Mouse (Mus musculus) limb, embryonic 12.5 days (tissue): ENCODE measurements at regions not wholly inside any gene's neighbourhood (a gene's known extent, or its start where the extent isn't known, plus 50 kb on each side); places are given as distances from the start of the nearest gene placed in this dataset.

ENCODE experiments used
- ATAC-seq: fragments of 200-750 bp; cut with Nextera tagmentation; 2 replicates; pipeline ENCODE4 v1.8.0; 2017; ENCODE audit warnings: low read depth, moderate TSS enrichment; ENCODE audit not compliant: insufficient number of reproducible peaks, insufficient read depth, low FRiP score, low TSS enrichment
- H3K27ac ChIP-seq: fragments of 300-500 bp; sonication (generic); 2 replicates; pipeline ENCODE4 v1.5.1; 2016; ENCODE audit warnings: mild to moderate bottlenecking, moderate library complexity
- H3K27me3 ChIP-seq: fragments of 300-500 bp; sonication (generic); 2 replicates; pipeline ENCODE4 v1.6.1; 2016; ENCODE audit warnings: mild to moderate bottlenecking, moderate library complexity
- H3K36me3 ChIP-seq: fragments of 300-500 bp; sonication (generic); 2 replicates; pipeline ENCODE4 v1.6.1; 2016; ENCODE audit warnings: mild to moderate bottlenecking, moderate library complexity
- H3K4me1 ChIP-seq: fragments of 300-500 bp; sonication (generic); replicated peaks from 2 replicates; pipeline ENCODE4 v1.6.1; 2016
- H3K4me2 ChIP-seq: fragments of 300-500 bp; sonication (generic); 2 replicates; pipeline ENCODE4 v1.6.1; 2016; ENCODE audit warnings: mild to moderate bottlenecking, moderate library complexity
- H3K4me3 ChIP-seq: fragments of 300-500 bp; sonication (generic); replicated peaks from 2 replicates; pipeline ENCODE4 v1.5.1; 2016; ENCODE audit warnings: mild to moderate bottlenecking
- H3K9ac ChIP-seq: fragments of 300-500 bp; sonication (generic); replicated peaks from 2 replicates; pipeline ENCODE4 v1.6.1; 2016; ENCODE audit warnings: mild to moderate bottlenecking, moderate library complexity
- H3K9me3 ChIP-seq: fragments of 300-500 bp; sonication (generic); 2 replicates; pipeline ENCODE4 v1.6.1; 2016; ENCODE audit warnings: mild to moderate bottlenecking, moderate library complexity
- WGBS: fragments of 180-500 bp; shearing (Covaris S2); methylation state at CpG from one replicate; pipeline ENCODE4 v1.1.7; 2016; 5-methylcytosine and 5-hydroxymethylcytosine counted together

DNA sequence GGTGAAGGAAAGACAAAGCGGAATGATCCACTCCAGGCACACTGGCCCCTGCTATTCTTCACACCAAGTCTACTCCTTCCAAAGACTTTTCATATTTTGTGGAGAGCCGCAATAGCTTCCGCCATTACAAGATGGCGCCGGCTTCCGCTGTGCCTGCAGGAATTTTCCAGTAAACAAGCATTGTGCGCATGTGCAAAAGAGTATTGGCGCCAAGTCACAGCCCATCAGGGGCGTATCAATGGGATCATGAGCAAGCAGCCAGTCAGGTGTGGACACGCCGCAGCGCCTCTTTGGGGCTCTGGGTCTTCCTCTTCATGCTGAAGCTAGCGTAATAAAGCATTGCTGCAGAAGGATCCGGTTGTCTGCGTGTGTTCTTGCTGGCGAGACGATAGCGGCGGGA, 348.0 kb downstream of the Rwdd3 start:
- H3K4me1 ChIP-seq = no peaks in the 10 kb centered on the region
- 94% methylated on average over 19 of the region's 19 CpGs for WGBS
- no peak overlapping the region for H3K4me2 ChIP-seq
- no peak overlapping the region for H3K27ac ChIP-seq
- no peaks in the 10 kb centered on the region for H3K9me3 ChIP-seq
- no peaks in the 10 kb centered on the region for H3K36me3 ChIP-seq
- no peak overlapping the region for H3K9ac ChIP-seq
- H3K27me3 ChIP-seq = no peaks in the 10 kb centered on the region
- no peak for ATAC-seq
- H3K4me3 ChIP-seq = no peak overlapping the region

DNA sequence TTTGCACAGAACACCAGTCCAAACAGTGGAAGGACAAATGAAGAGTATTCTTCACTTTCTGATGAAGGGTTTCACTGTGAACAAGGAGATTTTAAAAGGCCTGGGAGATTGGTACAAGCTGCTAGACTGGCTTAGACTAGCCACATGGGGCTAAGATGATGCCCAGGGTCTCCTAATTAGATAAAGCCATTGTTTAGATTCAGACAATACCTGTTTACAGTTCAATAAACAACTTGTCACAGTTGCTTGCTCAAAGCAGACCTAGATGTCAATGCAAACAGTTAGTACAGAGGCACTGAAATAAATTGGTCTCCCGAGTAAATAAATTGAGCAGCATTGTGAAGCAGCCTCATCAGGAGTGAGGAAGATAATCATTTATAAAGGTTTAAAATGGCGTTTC, 359.6 kb downstream of the Rwdd3 start:
- Histone ChIP-seq H3K4me2 (no peak overlapping the region), H3K4me3 (no peak overlapping the region), H3K27me3 (no peaks in the 10 kb centered on the region), H3K9me3 (no peaks in the 10 kb centered on the region), H3K4me1 (no peaks in the 10 kb centered on the region), H3K27ac (no peak overlapping the region), H3K9ac (no peak overlapping the region), H3K36me3 (no peaks in the 10 kb centered on the region)
- 55% methylated on average over 2 of the region's 2 CpGs for WGBS
- no peak for ATAC-seq

DNA sequence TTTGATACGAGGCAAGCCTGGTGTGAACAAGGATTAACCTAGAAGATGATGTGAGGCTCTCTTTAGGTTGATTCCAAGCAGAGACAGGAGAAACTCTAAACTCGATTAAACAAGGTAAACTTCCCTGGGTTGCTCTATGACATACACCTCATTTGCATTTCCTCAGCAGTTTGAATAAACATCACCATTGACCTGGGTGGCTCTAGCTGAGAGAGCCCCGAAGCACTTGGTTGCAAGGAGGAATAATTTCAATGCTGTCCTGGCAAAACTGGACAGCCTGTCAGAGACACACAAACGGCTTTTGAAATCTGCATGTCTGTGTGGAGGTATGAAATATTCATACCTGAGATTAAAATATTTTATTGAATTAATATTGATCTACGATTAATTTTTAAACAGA, 361.0 kb downstream of the Rwdd3 start:
- Histone ChIP-seq H3K27me3 (no peaks in the 10 kb centered on the region), H3K9me3 (no peaks in the 10 kb centered on the region), H3K4me3 (no peak overlapping the region), H3K36me3 (no peaks in the 10 kb centered on the region), H3K27ac (no peak overlapping the region), H3K9ac (no peak overlapping the region), H3K4me2 (no peak overlapping the region), H3K4me1 (no peaks in the 10 kb centered on the region)
- 77% methylated on average over 5 of the region's 5 CpGs for whole genome bisulfite sequencing
- ATAC-seq = no peak

DNA sequence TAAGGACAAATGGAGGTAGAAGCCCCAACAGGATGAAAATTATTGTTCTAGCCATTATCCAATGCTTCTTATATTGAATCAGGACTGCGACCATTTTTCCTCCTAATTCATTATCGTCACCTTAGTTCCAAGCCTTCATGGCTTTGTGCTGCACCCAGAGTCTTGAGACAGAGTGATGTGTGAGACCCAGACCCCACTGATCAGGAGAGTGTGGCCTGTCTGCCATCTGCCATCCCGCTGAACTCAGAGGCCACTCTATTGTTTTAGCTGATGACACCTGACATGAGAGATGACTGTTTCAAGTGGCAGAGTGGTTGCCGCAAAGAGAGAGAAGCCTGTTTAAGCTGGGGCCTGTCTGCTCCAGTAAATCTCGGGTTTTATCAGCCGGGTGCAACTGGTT, 361.4 kb downstream of the Rwdd3 start:
- no peak for ATAC-seq
- H3K36me3 ChIP-seq = no peaks in the 10 kb centered on the region
- H3K4me2 ChIP-seq = no peak overlapping the region
- H3K9ac ChIP-seq = no peak overlapping the region
- no peaks in the 10 kb centered on the region for H3K4me1 ChIP-seq
- no peaks in the 10 kb centered on the region for H3K27me3 ChIP-seq
- H3K4me3 ChIP-seq = no peak overlapping the region
- no peaks in the 10 kb centered on the region for H3K9me3 ChIP-seq
- H3K27ac ChIP-seq = no peak overlapping the region
- WGBS = 55% methylated on average over 6 of the region's 6 CpGs

DNA sequence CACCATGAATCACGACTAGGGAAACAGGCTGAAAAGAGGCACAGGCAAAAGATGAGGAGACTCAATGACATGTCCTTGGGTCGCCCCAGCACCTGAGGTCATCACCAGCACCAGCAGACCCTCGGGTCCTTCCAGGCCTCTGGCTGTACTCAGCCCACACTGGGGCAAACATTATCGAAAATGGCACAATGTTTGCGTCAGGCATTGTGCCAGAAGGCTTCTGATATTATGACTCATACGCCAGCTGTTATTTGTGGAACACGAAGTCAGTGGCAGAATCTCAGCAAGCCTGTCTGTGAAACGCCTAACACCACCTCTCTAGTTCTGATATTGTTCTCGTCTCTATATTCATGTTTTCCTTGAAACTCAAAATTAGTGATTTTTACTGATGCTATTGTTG, 384.8 kb downstream of the Rwdd3 start:
- no peak overlapping the region for H3K9ac ChIP-seq
- no peaks in the 10 kb centered on the region for H3K36me3 ChIP-seq
- ATAC-seq = no peak
- H3K4me2 ChIP-seq = no peak overlapping the region
- WGBS = 90% methylated on average over 9 of the region's 9 CpGs
- no peaks in the 10 kb centered on the region for H3K4me1 ChIP-seq
- no peak overlapping the region for H3K4me3 ChIP-seq
- H3K27me3 ChIP-seq = no peaks in the 10 kb centered on the region
- no peaks in the 10 kb centered on the region for H3K9me3 ChIP-seq
- no peak overlapping the region for H3K27ac ChIP-seq

DNA sequence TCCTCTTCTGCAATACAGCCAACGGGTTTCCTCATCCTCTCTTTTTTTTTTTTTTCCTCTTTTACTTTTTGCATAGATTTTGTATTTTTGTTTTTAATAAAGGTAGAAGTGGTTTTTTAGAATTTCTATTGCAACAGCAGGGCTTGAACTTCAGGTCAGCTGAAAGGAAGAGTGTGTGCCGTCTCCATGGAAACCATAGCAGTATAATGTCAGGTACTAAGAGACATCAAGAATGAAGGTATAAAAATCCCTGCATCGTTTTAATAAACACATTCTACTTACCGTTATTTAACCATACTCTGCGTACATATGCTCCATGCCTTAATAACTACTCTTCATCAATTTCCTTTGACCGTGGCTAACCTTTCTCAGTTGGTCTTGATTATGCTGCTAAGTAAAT, 390.0 kb downstream of the Rwdd3 start:
- Histone ChIP-seq H3K27ac (no peak overlapping the region), H3K4me1 (no peaks in the 10 kb centered on the region), H3K36me3 (no peaks in the 10 kb centered on the region), H3K4me2 (no peak overlapping the region), H3K9ac (no peak overlapping the region), H3K9me3 (no peaks in the 10 kb centered on the region), H3K27me3 (no peaks in the 10 kb centered on the region), H3K4me3 (no peak overlapping the region)
- WGBS = 71% methylated on average over 6 of the region's 6 CpGs
- ATAC-seq = no peak

DNA sequence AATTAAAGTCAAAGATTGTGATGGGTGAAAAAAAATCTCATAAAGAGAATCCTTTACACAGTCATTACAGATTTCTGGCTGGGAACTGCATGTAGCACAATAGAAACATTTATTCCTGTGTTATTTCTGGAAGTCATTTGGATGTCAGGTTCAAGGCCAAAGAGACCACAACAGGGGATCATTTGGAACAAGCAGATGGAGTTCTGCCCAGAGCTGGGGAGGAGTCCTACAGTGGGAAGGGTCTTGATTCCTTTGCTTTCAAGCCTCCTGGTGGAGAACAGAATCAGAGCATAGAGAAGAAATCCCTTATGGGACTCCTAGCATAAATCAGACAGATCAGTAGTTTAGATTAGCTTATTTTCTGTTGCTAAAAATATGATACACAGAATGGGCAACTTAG, 392.4 kb downstream of the Rwdd3 start:
- no peak for ATAC-seq
- no peaks in the 10 kb centered on the region for H3K9me3 ChIP-seq
- H3K4me2 ChIP-seq = no peak overlapping the region
- no peak overlapping the region for H3K27ac ChIP-seq
- no peak overlapping the region for H3K4me3 ChIP-seq
- no peaks in the 10 kb centered on the region for H3K36me3 ChIP-seq
- no peak overlapping the region for H3K9ac ChIP-seq
- no peaks in the 10 kb centered on the region for H3K4me1 ChIP-seq
- H3K27me3 ChIP-seq = no peaks in the 10 kb centered on the region

DNA sequence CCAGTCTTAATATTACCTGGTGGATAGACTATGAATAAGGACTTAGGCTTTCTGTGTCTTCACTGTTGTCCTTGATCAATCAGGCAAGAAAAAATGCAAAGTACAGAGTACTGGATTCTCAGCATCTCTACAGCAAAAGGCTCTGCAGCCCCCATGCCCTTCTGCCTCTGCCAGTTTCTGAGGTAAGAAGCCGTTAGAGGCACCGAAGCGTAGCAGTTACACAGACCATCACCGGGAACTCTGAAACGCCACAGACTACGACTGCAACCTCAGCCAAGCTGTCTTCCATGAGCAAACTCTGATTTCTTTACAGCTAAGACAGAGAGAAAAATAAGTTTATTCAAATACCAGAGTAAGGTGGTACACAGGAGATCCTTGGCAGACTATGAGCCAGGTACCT, 396.5 kb downstream of the Rwdd3 start:
- no peaks in the 10 kb centered on the region for H3K9me3 ChIP-seq
- H3K4me2 ChIP-seq = no peak overlapping the region
- no peak overlapping the region for H3K9ac ChIP-seq
- no peaks in the 10 kb centered on the region for H3K36me3 ChIP-seq
- H3K27ac ChIP-seq = no peak overlapping the region
- no peaks in the 10 kb centered on the region for H3K4me1 ChIP-seq
- ATAC-seq = no peak
- no peaks in the 10 kb centered on the region for H3K27me3 ChIP-seq
- 86% methylated on average over 6 of the region's 6 CpGs for WGBS
- H3K4me3 ChIP-seq = no peak overlapping the region

DNA sequence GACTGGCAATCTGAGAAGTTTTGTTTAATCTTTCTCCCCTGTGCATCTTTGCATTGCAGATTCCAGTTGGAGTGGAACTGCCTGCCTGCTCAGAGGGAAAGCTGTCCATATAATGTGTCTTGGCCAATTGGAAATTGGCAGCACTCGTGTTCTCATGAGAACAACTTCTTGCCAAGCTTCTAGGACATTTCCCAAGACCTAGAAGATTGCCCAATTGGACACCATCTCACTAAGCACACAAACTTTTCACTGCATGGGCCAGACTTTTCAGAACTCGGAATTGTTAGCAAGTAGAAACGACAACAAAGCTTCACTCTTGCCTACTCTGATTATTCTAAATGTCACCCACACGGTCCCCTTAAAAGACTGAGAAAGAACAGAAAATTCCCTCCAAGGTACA, 409.8 kb downstream of the Rwdd3 start:
- no peaks in the 10 kb centered on the region for H3K9me3 ChIP-seq
- ATAC-seq = no peak
- no peak overlapping the region for H3K4me2 ChIP-seq
- no peaks in the 10 kb centered on the region for H3K36me3 ChIP-seq
- H3K27me3 ChIP-seq = no peaks in the 10 kb centered on the region
- no peak overlapping the region for H3K9ac ChIP-seq
- H3K4me3 ChIP-seq = no peak overlapping the region
- H3K4me1 ChIP-seq = no peaks in the 10 kb centered on the region
- WGBS = 83% methylated on average over 4 of the region's 4 CpGs
- H3K27ac ChIP-seq = no peak overlapping the region

DNA sequence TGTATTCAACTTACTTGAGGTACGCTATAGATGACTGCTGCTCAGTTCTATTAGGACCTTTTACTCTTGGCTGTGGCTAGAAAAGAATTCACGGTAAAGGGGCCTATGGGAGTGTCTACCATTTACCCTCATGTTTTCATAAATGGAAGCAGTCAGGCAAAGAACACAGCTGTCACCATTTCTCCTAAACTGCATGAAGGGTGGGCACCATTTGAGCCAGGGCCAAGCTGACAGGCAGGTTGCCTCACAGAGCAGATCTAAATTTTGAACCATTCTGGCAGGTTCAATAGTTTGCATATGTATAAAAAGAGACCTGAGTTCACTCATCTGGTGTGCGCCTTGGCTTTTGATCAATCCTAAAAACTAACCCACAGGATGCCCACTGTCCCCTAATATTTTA, 410.3 kb downstream of the Rwdd3 start:
- Histone ChIP-seq H3K4me1 (no peaks in the 10 kb centered on the region), H3K27me3 (no peaks in the 10 kb centered on the region), H3K27ac (no peak overlapping the region), H3K9ac (no peak overlapping the region), H3K9me3 (no peaks in the 10 kb centered on the region), H3K4me3 (no peak overlapping the region), H3K4me2 (no peak overlapping the region), H3K36me3 (no peaks in the 10 kb centered on the region)
- 90% methylated on average over 3 of the region's 3 CpGs for WGBS
- no peak for ATAC-seq

DNA sequence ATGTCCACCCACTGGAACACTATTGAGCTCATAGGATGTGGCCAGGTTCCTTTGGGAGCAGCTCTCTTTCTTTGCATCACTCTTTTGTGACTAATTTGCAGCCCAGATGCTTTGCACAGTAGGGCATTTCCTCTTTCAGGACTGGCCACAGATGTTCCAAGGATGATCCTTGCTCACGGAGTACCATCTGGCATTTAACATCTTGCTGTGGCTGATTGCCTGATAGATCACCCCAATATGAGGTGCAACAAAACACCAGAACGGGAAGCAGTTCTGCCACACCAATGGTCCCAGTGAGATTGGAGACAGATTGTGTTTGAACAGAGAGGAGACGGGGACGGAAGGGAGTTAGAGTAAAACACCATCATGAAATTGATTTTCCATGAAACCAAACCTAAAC, 423.0 kb downstream of the Rwdd3 start:
- 56% methylated on average over 4 of the region's 4 CpGs for WGBS
- no peaks in the 10 kb centered on the region for H3K4me1 ChIP-seq

DNA sequence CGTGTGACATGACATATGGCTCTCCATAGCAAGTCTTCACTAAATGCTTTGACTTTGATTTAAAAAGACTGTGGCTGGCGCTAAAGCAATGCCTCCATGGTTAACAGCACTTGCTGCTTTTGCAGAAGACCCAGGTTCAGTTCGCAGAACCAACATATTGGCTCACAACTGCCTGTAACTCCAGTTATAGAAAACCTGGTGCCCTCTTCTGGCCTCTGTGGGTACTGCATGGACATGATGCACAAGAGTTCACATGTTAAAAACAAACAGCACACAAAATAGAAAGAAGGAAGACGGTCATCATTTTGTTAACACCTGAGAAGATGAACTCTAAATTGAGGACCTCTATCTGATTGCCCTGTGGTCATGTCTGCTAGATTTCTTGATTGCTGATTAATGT, 423.8 kb downstream of the Rwdd3 start:
- WGBS = 85% methylated on average over 4 of the region's 4 CpGs
- H3K27me3 ChIP-seq = no peaks in the 10 kb centered on the region

More for the DNA sequence above, 423.0 kb downstream of the Rwdd3 start:
- no peaks in the 10 kb centered on the region for H3K27me3 ChIP-seq
- H3K36me3 ChIP-seq = no peaks in the 10 kb centered on the region
- no peak overlapping the region for H3K4me3 ChIP-seq
- no peak overlapping the region for H3K4me2 ChIP-seq
- no peak overlapping the region for H3K27ac ChIP-seq
- H3K9ac ChIP-seq = no peak overlapping the region
- no peaks in the 10 kb centered on the region for H3K9me3 ChIP-seq
- ATAC-seq = no peak

More for the DNA sequence above, 423.8 kb downstream of the Rwdd3 start:
- ATAC-seq = no peak
- Histone ChIP-seq H3K9ac (no peak overlapping the region), H3K36me3 (no peaks in the 10 kb centered on the region), H3K9me3 (no peaks in the 10 kb centered on the region), H3K4me2 (no peak overlapping the region), H3K4me1 (no peaks in the 10 kb centered on the region), H3K4me3 (no peak overlapping the region), H3K27ac (no peak overlapping the region)
